Mouse (Mus musculus): ENCODE data around the gene Rbms3.

DNA sequence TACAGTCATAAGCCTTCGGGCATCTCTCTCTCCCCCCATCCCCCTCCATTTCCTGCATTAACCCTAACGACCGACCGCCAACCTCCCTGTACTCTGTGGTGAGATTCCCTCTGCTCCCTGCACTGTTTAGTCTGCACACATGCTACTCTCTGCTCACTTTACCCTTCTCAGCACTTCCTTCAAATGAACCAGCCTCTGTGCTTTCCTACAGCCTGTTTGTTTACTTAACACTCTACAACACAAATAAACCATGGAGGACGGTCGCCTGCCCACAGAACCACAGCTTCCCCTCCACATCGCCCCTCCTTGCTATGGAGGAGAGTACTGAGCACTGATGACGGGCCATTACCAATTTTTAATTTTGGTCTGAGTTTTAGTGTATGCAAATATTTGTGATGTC lies 552.9 kb downstream of the Rbms3 start:
- TF ChIP-seq POLR2A (IDR thresholded peaks at IDR 0.05; ENCODE audit: borderline replicate concordance, extremely low read depth, insufficient read depth, insufficient read length, poor library complexity, severe bottlenecking): no peak
- TF ChIP-seq CTCF (IDR thresholded peaks at IDR 0.05; ENCODE audit: borderline replicate concordance, extremely low read depth, insufficient read depth, insufficient read length): no peak

All from brain, embryonic 14.5 days (tissue).